Mouse (Mus musculus) c-Kit-positive CD71-negative TER-119-negative erythroid progenitor cells, embryonic 14.5 days (primary cell): ENCODE measurements around the gene Parp9.
"Not testable (repeated sequence)": the region's sequence is repeated elsewhere in the genome, so short reads cannot be mapped to it uniquely, and the experiment has no call there.

Experiments used
- DNase-seq: peaks from one replicate; pipeline ENCODE4 v3.0.0-alpha.2; 2013; ENCODE audit warnings: low read depth

Parp9 gene

GRCm38 (mm10) chr16:35924341-35924740 lies 13.9 kb upstream of the Parp9 start:
- no peak for DNase-seq

GRCm38 (mm10) chr16:35932179-35933055 lies 5.9 kb upstream of the Parp9 start:
- no peak for DNase-seq

- DNase-seq = no peak
Observed at GRCm38 (mm10) chr16:35933181-35933580, 5.1 kb upstream of the Parp9 start.

- no peak for DNase-seq
Observed at GRCm38 (mm10) chr16:35939261-35939660, 991 bp downstream of the Parp9 start.

- DNase-seq = peak; percentile 83
Observed at GRCm38 (mm10) chr16:35939690-35940089, 1.4 kb downstream of the Parp9 start.

- DNase-seq = peak; percentile 29
Observed at GRCm38 (mm10) chr16:35941382-35941781, 3.1 kb downstream of the Parp9 start.

GRCm38 (mm10) chr16:35949264-35949663 lies 11.0 kb downstream of the Parp9 start:
- no peak for DNase-seq

- no peak for DNase-seq
Observed at GRCm38 (mm10) chr16:35951216-35951615, 12.9 kb downstream of the Parp9 start.

GRCm38 (mm10) chr16:35952628-35953130 lies 14.4 kb downstream of the Parp9 start:
- no peak for DNase-seq

GRCm38 (mm10) chr16:35965991-35966390 lies 27.7 kb downstream of the Parp9 start:
- not testable (repeated sequence) for DNase-seq

- DNase-seq = no peak
Observed at GRCm38 (mm10) chr16:35966411-35967115, 28.3 kb downstream of the Parp9 start.

GRCm38 (mm10) chr16:35967319-35967718 lies 29.0 kb downstream of the Parp9 start:
- no peak for DNase-seq

GRCm38 (mm10) chr16:35968149-35968548 lies 29.9 kb downstream of the Parp9 start:
- no peak for DNase-seq

- DNase-seq = no peak
Observed at GRCm38 (mm10) chr16:35974021-35974420, 35.8 kb downstream of the Parp9 start.

GRCm38 (mm10) chr16:35978450-35978849 lies 40.2 kb downstream of the Parp9 start, which contains the start of gene Kpna1:
TSS of gene Kpna1 (plus strand) at chr16:35978750.
- DNase-seq = not testable (repeated sequence)

GRCm38 (mm10) chr16:35981363-35981821 lies 43.1 kb downstream of the Parp9 start:
- peak; percentile 100 for DNase-seq

GRCm38 (mm10) chr16:35982506-35982901 lies 44.2 kb downstream of the Parp9 start:
- no peak for DNase-seq

- DNase-seq = peak; percentile 78
Observed at GRCm38 (mm10) chr16:35982902-35983516, 44.7 kb downstream of the Parp9 start.

GRCm38 (mm10) chr16:35983517-35984101 lies 45.3 kb downstream of the Parp9 start:
- peak; percentile 35 for DNase-seq

GRCm38 (mm10) chr16:35984471-35984870 lies 46.2 kb downstream of the Parp9 start:
- DNase-seq = no peak

GRCm38 (mm10) chr16:35987930-35988329 lies 49.7 kb downstream of the Parp9 start:
- no peak for DNase-seq

GRCm38 (mm10) chr16:35992391-35992790 lies 54.1 kb downstream of the Parp9 start:
- DNase-seq = no peak
